Mouse (Mus musculus): Measurements from ENCODE around the gene Nr5a2. TPM values are rescaled to one million over a fixed set of nuclear protein-coding genes. Genes with fewer than 3 reads are reported as not detected.
A peak's percentile ranks its signal among the peaks of the same experiment; 100 is the strongest.

The Nr5a2 gene
- polyA plus RNA-seq, 1 experiment from 2014 or later, result 3.6 TPM

GRCm38 (mm10) chr1:136848791-136849190 is 111.5 kb downstream of the Nr5a2 start:
- Histone ChIP-seq H3K27me3 (ENCODE audit: insufficient read depth, low read length) (no peaks in the 10 kb centered on the region), H3K4me2 (no peak overlapping the region), H3K9ac (no peak overlapping the region), H3K4me3 (ENCODE audit: low read depth, low read length) (no peak overlapping the region), H3K4me1 (ENCODE audit: insufficient read depth) (no peaks in the 10 kb centered on the region), H3K9me3 (ENCODE audit: low read depth, low read length) (no peaks in the 10 kb centered on the region), H3K27ac (ENCODE audit: low read depth) (no peak overlapping the region), H3K36me3 (ENCODE audit: insufficient read depth) (no peaks in the 10 kb centered on the region)
- no peak for TF ChIP-seq CTCF (IDR thresholded peaks at IDR 0.05; ENCODE audit: low read depth)
- ATAC-seq (ENCODE audit: insufficient read depth) (no peak), DNase-seq (no peak)
- 79% methylated on average over 6 of the region's 6 CpGs for WGBS

- WGBS, result 56% methylated on average over 2 of the region's 2 CpGs
- DNase-seq (no peak), ATAC-seq (ENCODE audit: insufficient read depth) (no peak)
- Histone ChIP-seq H3K27ac (ENCODE audit: low read depth) (no peak overlapping the region), H3K36me3 (ENCODE audit: insufficient read depth) (no peaks in the 10 kb centered on the region), H3K4me3 (ENCODE audit: low read depth, low read length) (no peak overlapping the region), H3K4me1 (ENCODE audit: insufficient read depth) (no peaks in the 10 kb centered on the region), H3K9me3 (ENCODE audit: low read depth, low read length) (no peaks in the 10 kb centered on the region), H3K9ac (no peak overlapping the region), H3K27me3 (ENCODE audit: insufficient read depth, low read length) (no peaks in the 10 kb centered on the region), H3K4me2 (no peak overlapping the region)
- no peak for TF ChIP-seq CTCF (IDR thresholded peaks at IDR 0.05; ENCODE audit: low read depth)
Observed at GRCm38 (mm10) chr1:136846081-136846480, 114.2 kb downstream of the Nr5a2 start.

GRCm38 (mm10) chr1:136845341-136845740 is 114.9 kb downstream of the Nr5a2 start:
- ATAC-seq (ENCODE audit: insufficient read depth) (no peak), DNase-seq (no peak)
- no peak overlapping the region for H3K9ac ChIP-seq
- no peaks in the 10 kb centered on the region for H3K4me1 ChIP-seq (ENCODE audit: insufficient read depth)
- H3K4me3 ChIP-seq (ENCODE audit: low read depth, low read length), result no peak overlapping the region
- WGBS, result 82% methylated on average over 9 of the region's 9 CpGs
- H3K4me2 ChIP-seq, result no peak overlapping the region
- no peak for TF ChIP-seq CTCF (IDR thresholded peaks at IDR 0.05; ENCODE audit: low read depth)
- no peaks in the 10 kb centered on the region for H3K36me3 ChIP-seq (ENCODE audit: insufficient read depth)
- no peaks in the 10 kb centered on the region for H3K9me3 ChIP-seq (ENCODE audit: low read depth, low read length)
- no peaks in the 10 kb centered on the region for H3K27me3 ChIP-seq (ENCODE audit: insufficient read depth, low read length)
- H3K27ac ChIP-seq (ENCODE audit: low read depth), result no peak overlapping the region

GRCm38 (mm10) chr1:136840512-136840911 is 119.7 kb downstream of the Nr5a2 start:
- H3K27ac ChIP-seq (ENCODE audit: low read depth), result no peak overlapping the region
- no peak overlapping the region for H3K4me2 ChIP-seq
- DNase-seq, result no peak
- H3K9ac ChIP-seq, result no peak overlapping the region
- no peaks in the 10 kb centered on the region for H3K27me3 ChIP-seq (ENCODE audit: insufficient read depth, low read length)
- no peak overlapping the region for H3K4me3 ChIP-seq (ENCODE audit: low read depth, low read length)
- no peaks in the 10 kb centered on the region for H3K36me3 ChIP-seq (ENCODE audit: insufficient read depth)
- no peak for ATAC-seq (ENCODE audit: insufficient read depth)
- WGBS, result 55% methylated on average over 7 of the region's 7 CpGs
- H3K4me1 ChIP-seq (ENCODE audit: insufficient read depth), result no peaks in the 10 kb centered on the region
- H3K9me3 ChIP-seq (ENCODE audit: low read depth, low read length), result no peaks in the 10 kb centered on the region
- no peak for TF ChIP-seq CTCF (IDR thresholded peaks at IDR 0.05; ENCODE audit: low read depth)

- DNase-seq, result peak; percentile 36
- TF ChIP-seq CTCF (IDR thresholded peaks at IDR 0.05; ENCODE audit: low read depth), result no peak
- Histone ChIP-seq H3K4me1 (ENCODE audit: insufficient read depth) (no peaks in the 10 kb centered on the region), H3K27ac (ENCODE audit: low read depth) (no peak overlapping the region), H3K4me3 (ENCODE audit: low read depth, low read length) (no peak overlapping the region), H3K4me2 (no peak overlapping the region), H3K9me3 (ENCODE audit: low read depth, low read length) (no peaks in the 10 kb centered on the region), H3K9ac (no peak overlapping the region), H3K36me3 (ENCODE audit: insufficient read depth) (no peaks in the 10 kb centered on the region), H3K27me3 (ENCODE audit: insufficient read depth, low read length) (no peaks in the 10 kb centered on the region)
- 54% methylated on average over 10 of the region's 10 CpGs for WGBS
- ATAC-seq (ENCODE audit: insufficient read depth), result 0 out of 2 replicates have a peak, but pooled peaks have one; percentile 58
Observed at GRCm38 (mm10) chr1:136839202-136839601, 121.0 kb downstream of the Nr5a2 start.

GRCm38 (mm10) chr1:136832305-136833152 is 127.7 kb downstream of the Nr5a2 start:
- Histone ChIP-seq H3K4me2 (no peak overlapping the region), H3K27ac (ENCODE audit: low read depth) (no peak overlapping the region), H3K4me3 (ENCODE audit: low read depth, low read length) (no peak overlapping the region), H3K36me3 (ENCODE audit: insufficient read depth) (no peaks in the 10 kb centered on the region), H3K9ac (no peak overlapping the region), H3K27me3 (ENCODE audit: insufficient read depth, low read length) (no peaks in the 10 kb centered on the region), H3K9me3 (ENCODE audit: low read depth, low read length) (no peaks in the 10 kb centered on the region), H3K4me1 (ENCODE audit: insufficient read depth) (no peaks in the 10 kb centered on the region)
- TF ChIP-seq CTCF (IDR thresholded peaks at IDR 0.05; ENCODE audit: low read depth), result no peak
- WGBS, result 31% methylated on average over 12 of the region's 12 CpGs
- peak; percentile 90 for ATAC-seq (ENCODE audit: insufficient read depth)
- peak; percentile 83 for DNase-seq

- Histone ChIP-seq H3K27me3 (ENCODE audit: insufficient read depth, low read length) (no peaks in the 10 kb centered on the region), H3K4me2 (no peak overlapping the region), H3K27ac (ENCODE audit: low read depth) (no peak overlapping the region), H3K4me3 (ENCODE audit: low read depth, low read length) (no peak overlapping the region), H3K4me1 (ENCODE audit: insufficient read depth) (no peaks in the 10 kb centered on the region), H3K36me3 (ENCODE audit: insufficient read depth) (no peaks in the 10 kb centered on the region), H3K9ac (no peak overlapping the region), H3K9me3 (ENCODE audit: low read depth, low read length) (no peaks in the 10 kb centered on the region)
- ATAC-seq (ENCODE audit: insufficient read depth) (no peak), DNase-seq (no peak)
- TF ChIP-seq CTCF (IDR thresholded peaks at IDR 0.05; ENCODE audit: low read depth), result no peak
- WGBS, result 84% methylated on average over 6 of the region's 6 CpGs
Observed at GRCm38 (mm10) chr1:136830992-136831391, 129.3 kb downstream of the Nr5a2 start.

Data from lung, embryonic 14.5 days (tissue).